Mouse (Mus musculus): Measurements from ENCODE around the gene Ndufaf2.

- TF ChIP-seq POLR2A (IDR thresholded peaks at IDR 0.05; ENCODE audit: borderline replicate concordance, low read depth, low read length) (no peak), CTCF (IDR thresholded peaks at IDR 0.05; ENCODE audit: low read depth, low read length) (no peak)
Observed at GRCm38 (mm10) chr13:108077476-108077875, 80.9 kb downstream of the Ndufaf2 start.

Data from bone marrow macrophage, adult 2 months (primary cell).